Mouse (Mus musculus): ENCODE measurements around the gene Lpxn. TPM values are rescaled to one million over a fixed set of nuclear protein-coding genes. Genes with fewer than 3 reads are reported as not detected.

Gene Lpxn
- polyA plus RNA-seq, 1 experiment from 2014 or later, result 0.53 TPM

Other genes starting within 250 kb of the Lpxn start
- not detected in 2 replicates for gene Gm4952, start 196.2 kb upstream of the Lpxn start, polyA plus RNA-seq (2016; fragmentation: Nextera tagmentation; extraction: Ambion mirVana)
- gene Glyat, start 162.9 kb upstream of the Lpxn start, polyA plus RNA-seq (2016; fragmentation: Nextera tagmentation; extraction: Ambion mirVana), result not detected in 2 replicates
- not detected in 2 replicates for gene Olfr1442, start 125.8 kb upstream of the Lpxn start, polyA plus RNA-seq (2016; fragmentation: Nextera tagmentation; extraction: Ambion mirVana)
- gene Olfr1443, start 118.1 kb upstream of the Lpxn start, polyA plus RNA-seq (2016; fragmentation: Nextera tagmentation; extraction: Ambion mirVana), result not detected in 2 replicates
- gene Keg1, start 100.4 kb upstream of the Lpxn start, polyA plus RNA-seq (2016; fragmentation: Nextera tagmentation; extraction: Ambion mirVana), result not detected in 2 replicates
- 1.5 and 1.6 TPM in 2 replicates for gene Cntf, start 30.6 kb upstream of the Lpxn start, polyA plus RNA-seq (2016; fragmentation: Nextera tagmentation; extraction: Ambion mirVana)
- gene Zfp91, start 67 bp upstream of the Lpxn start, polyA plus RNA-seq (2016; fragmentation: Nextera tagmentation; extraction: Ambion mirVana), result 20.8 and 20.9 TPM in 2 replicates
- gene Gm5244, start 50.5 kb downstream of the Lpxn start, polyA plus RNA-seq (2016; fragmentation: Nextera tagmentation; extraction: Ambion mirVana), result not detected in 2 replicates
- gene Olfr1444, start 61.1 kb downstream of the Lpxn start, polyA plus RNA-seq (2016; fragmentation: Nextera tagmentation; extraction: Ambion mirVana), result not detected in 2 replicates
- not detected in 2 replicates for gene Olfr1445, start 87.7 kb downstream of the Lpxn start, polyA plus RNA-seq (2016; fragmentation: Nextera tagmentation; extraction: Ambion mirVana)
- not detected in 2 replicates for gene Olfr1446, start 97.3 kb downstream of the Lpxn start, polyA plus RNA-seq (2016; fragmentation: Nextera tagmentation; extraction: Ambion mirVana)
- not detected in 2 replicates for gene Olfr1447, start 107.5 kb downstream of the Lpxn start, polyA plus RNA-seq (2016; fragmentation: Nextera tagmentation; extraction: Ambion mirVana)
- gene Olfr1448, start 128.2 kb downstream of the Lpxn start, polyA plus RNA-seq (2016; fragmentation: Nextera tagmentation; extraction: Ambion mirVana), result not detected in 2 replicates
- gene Olfr1449, start 134.6 kb downstream of the Lpxn start, polyA plus RNA-seq (2016; fragmentation: Nextera tagmentation; extraction: Ambion mirVana), result not detected in 2 replicates
- not detected in 2 replicates for gene Olfr1450, start 154.1 kb downstream of the Lpxn start, polyA plus RNA-seq (2016; fragmentation: Nextera tagmentation; extraction: Ambion mirVana)
- gene Olfr1451, start 198.8 kb downstream of the Lpxn start, polyA plus RNA-seq (2016; fragmentation: Nextera tagmentation; extraction: Ambion mirVana), result not detected in 2 replicates
- gene Olfr1453, start 232.1 kb downstream of the Lpxn start, polyA plus RNA-seq (2016; fragmentation: Nextera tagmentation; extraction: Ambion mirVana), result not detected in 2 replicates